Mouse (Mus musculus) MEL-GATA-1-ER (cell line): ENCODE data around the gene F9.
"Not testable (repeated sequence)": the region's sequence is repeated elsewhere in the genome, so short reads cannot be mapped to it uniquely, and the experiment has no call there.

Source experiments
- DNase-seq: peaks from one replicate; pipeline ENCODE4 v3.0.0-alpha.2; 2012; ENCODE audit warnings: low read depth; ENCODE audit errors: extremely low read depth

F9 gene

GRCm38 (mm10) chrX:59999221-60000083, at the start of gene F9:
TSS of gene F9 (plus strand) at chrX:59999464.
- DNase-seq = no peak

GRCm38 (mm10) chrX:59969767-59970166, 29.5 kb upstream of the F9 start:
- not testable (repeated sequence) for DNase-seq

GRCm38 (mm10) chrX:60000084-60000443, 800 bp downstream of the F9 start:
- no peak for DNase-seq

- no peak for DNase-seq
Measured at GRCm38 (mm10) chrX:60001461-60001860, 2.2 kb downstream of the F9 start.

- no peak for DNase-seq
Measured at GRCm38 (mm10) chrX:60013084-60013676, 13.9 kb downstream of the F9 start.

GRCm38 (mm10) chrX:60014588-60014987, 15.3 kb downstream of the F9 start:
- no peak for DNase-seq

- no peak for DNase-seq
Measured at GRCm38 (mm10) chrX:60021007-60021406, 21.7 kb downstream of the F9 start.

- no peak for DNase-seq
Measured at GRCm38 (mm10) chrX:60021595-60021994, 22.3 kb downstream of the F9 start.

GRCm38 (mm10) chrX:60026654-60027053, 27.4 kb downstream of the F9 start:
- DNase-seq = no peak

GRCm38 (mm10) chrX:60054745-60055144, 55.5 kb downstream of the F9 start:
- DNase-seq = no peak

GRCm38 (mm10) chrX:60055185-60055584, 55.9 kb downstream of the F9 start:
- no peak for DNase-seq

- no peak for DNase-seq
Measured at GRCm38 (mm10) chrX:60075359-60075758, 76.1 kb downstream of the F9 start.
